Mouse (Mus musculus) megakaryocyte, adult 5-6 weeks (primary cell): ENCODE results near the gene Esr2. TPM values are rescaled to one million over a fixed set of nuclear protein-coding genes. Genes with fewer than 3 reads are reported as not detected.
"Not testable (repeated sequence)": the region's sequence is repeated elsewhere in the genome, so short reads cannot be mapped to it uniquely, and the experiment has no call there.

Experiments used
- ATAC-seq: 2 replicates; pipeline ENCODE4 v1.8.0; 2016; ENCODE audit warnings: mild to moderate bottlenecking, inconsistent platforms; ENCODE audit not compliant: poor library complexity, severe bottlenecking
- total RNA-seq, 2 experiments: library from RNA; stranded (forward) in 1 of 2; stranded (reverse) in 1 of 2; fragments of 153-499, 151-499 nt in 1 of 2; fragments of 221-1000, 200-1000 nt in 1 of 2; gene quantifications; 2 replicates each; pipeline versions ENCODE4 v1.2.3 to v1.2.4; 2015 to 2017

Gene Esr2
- total RNA-seq, 2 experiments from 2014 or later, result not detected

DNA sequence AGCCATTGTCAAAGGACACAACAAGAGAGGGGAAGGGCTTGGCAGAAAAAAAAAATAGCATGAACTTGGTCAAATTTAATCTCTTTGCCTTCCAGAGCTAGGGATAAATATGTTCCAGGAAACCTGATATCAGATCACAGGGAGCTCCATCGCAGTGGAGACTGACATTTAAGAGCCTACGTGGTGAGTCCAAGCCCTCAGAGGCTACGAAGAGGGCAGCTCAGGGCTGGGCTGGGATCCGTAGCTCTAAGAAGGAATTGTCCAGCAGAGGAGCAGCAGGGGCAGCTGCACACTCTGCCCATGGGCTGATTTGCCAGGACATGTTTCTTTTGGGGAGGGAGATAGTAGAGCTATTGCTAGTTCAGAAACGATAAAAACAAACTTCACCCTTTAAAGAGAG is 11.4 kb downstream of the Esr2 start:
- ATAC-seq, result no peak

DNA sequence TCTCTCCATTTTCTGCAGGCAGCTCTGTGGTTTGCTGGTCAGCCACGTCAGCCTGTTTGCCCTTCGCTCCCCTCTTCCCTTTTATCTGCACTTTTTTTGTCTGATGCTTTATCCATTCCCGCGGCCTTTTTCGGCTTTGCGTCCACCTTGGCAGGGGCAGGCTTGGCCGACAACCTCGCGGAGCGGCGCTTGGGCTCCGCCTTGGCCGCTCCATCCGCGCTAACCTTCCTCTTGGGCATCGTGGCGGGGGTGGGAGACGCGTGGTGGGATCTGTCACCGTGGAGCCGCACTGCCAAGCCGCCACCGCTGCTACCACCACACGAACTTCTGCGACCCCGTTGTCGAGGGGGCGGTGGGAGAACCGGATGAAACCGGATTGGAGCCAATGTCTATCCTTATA is 24.7 kb downstream of the Esr2 start:
- ATAC-seq, result not testable (repeated sequence)

GRCm38 (mm10) chr12:76136701-76137100 is 40.4 kb downstream of the Esr2 start:
- no peak for ATAC-seq

GRCm38 (mm10) chr12:76133081-76133480 is 44.0 kb downstream of the Esr2 start:
- not testable (repeated sequence) for ATAC-seq

DNA sequence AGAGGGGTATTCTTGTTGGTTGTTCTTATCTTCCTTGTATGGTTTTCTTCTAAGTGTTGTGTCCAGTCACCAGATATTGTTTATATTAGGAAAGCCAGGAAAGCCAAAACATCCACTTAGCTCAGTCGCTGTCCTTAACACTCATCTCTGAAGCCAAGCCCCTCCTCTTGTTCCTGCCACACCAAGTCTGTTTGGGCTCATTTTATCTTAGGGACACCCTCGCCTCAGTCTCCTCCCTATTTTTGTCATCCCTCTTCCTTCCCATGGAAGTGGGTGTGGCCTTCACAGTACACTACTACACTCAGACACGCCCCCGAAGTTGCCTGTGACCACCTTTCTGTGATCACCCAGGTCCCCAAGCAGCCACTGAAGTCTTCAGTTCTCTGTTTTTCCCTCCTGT is 44.5 kb downstream of the Esr2 start:
- ATAC-seq, result no peak

DNA sequence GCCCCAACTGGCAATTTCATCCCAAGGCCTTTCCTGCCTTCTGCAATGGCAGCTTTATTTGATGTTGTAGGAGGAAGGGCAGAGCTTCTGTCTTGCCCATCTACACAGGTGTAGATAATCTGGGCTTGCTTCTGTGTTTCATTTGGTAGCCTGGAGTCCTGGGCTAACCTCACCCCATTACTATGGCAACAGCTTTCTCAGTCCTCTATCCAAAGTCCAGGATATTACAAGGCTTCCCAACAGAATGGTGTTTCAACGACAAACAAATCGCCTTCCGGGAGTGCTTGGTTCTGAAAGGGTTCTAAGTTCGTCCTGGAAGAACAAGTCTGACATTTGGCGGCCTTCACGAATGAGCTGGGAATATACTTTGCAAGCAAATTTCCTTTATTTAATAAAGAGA is 46.2 kb downstream of the Esr2 start:
- no peak for ATAC-seq

GRCm38 (mm10) chr12:76130281-76130680 is 46.8 kb downstream of the Esr2 start:
- ATAC-seq, result no peak

GRCm38 (mm10) chr12:76128831-76129230 is 48.2 kb downstream of the Esr2 start:
- no peak for ATAC-seq

DNA sequence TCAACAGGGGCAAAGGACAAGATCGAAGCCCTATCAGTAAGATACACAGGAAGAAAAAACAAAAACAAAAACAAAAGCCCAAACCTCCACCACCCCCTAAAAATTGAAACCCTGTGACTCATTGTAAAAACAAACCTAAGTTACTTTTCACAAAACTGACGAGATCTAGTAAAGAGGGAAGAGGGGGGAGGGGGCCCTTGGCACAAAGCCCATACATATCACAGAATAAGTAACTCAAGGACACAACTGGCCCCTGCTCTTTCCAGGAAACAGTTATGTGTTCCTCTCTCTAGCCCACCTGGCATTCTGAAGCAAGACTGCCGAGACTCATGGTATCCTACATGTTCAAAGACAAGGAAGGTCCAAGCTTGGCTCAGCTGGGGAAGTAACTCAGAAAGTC is 48.8 kb downstream of the Esr2 start:
- no peak for ATAC-seq

- no peak for ATAC-seq
Observed at GRCm38 (mm10) chr12:76123223-76123622, 53.8 kb downstream of the Esr2 start.

GRCm38 (mm10) chr12:76117632-76118153 is 59.4 kb downstream of the Esr2 start:
- ATAC-seq, result no peak

- no peak for ATAC-seq
Observed at GRCm38 (mm10) chr12:76116577-76116976, 60.5 kb downstream of the Esr2 start.

GRCm38 (mm10) chr12:76111046-76111445 is 66.0 kb downstream of the Esr2 start:
- no peak for ATAC-seq

GRCm38 (mm10) chr12:76109646-76110405 is 67.2 kb downstream of the Esr2 start:
- no peak for ATAC-seq

DNA sequence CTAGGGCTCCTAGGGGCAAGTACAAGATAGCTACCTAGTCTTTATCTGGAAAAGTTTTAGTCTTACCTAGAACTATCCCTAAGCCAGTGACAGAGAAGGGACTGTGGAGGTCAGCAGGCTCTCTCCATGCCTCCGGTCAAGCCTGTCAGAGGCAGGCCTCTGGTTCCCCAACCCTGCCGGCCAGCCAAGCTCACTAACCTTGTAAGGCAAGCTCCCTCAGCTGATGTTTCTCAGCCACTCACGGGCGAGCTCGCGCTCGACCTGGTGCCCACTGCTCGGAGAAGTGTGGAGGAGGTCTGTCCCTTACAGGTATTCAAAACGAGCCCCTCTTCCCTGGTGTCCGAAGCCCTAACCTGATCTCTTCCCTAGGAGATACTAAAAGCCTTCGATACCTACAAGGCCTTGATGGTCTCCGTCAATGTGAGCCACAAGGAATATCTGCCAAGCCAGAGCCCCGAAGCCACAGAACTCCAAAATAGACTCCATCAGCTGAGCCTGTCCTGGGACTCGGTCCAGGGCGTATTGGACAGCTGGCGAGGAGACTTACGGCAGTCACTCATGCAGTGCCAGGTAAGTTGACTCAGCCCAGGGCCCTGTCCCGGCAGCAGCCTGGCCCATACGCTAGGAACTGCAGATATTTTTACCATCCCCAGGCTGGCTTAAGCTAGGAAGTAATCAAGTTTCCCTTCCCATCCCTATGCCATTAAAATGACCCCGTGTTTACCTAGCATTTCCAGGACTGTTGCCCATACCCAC is 72.3 kb downstream of the Esr2 start:
- no peak for ATAC-seq

GRCm38 (mm10) chr12:76102621-76103020 is 74.4 kb downstream of the Esr2 start:
- no peak for ATAC-seq

DNA sequence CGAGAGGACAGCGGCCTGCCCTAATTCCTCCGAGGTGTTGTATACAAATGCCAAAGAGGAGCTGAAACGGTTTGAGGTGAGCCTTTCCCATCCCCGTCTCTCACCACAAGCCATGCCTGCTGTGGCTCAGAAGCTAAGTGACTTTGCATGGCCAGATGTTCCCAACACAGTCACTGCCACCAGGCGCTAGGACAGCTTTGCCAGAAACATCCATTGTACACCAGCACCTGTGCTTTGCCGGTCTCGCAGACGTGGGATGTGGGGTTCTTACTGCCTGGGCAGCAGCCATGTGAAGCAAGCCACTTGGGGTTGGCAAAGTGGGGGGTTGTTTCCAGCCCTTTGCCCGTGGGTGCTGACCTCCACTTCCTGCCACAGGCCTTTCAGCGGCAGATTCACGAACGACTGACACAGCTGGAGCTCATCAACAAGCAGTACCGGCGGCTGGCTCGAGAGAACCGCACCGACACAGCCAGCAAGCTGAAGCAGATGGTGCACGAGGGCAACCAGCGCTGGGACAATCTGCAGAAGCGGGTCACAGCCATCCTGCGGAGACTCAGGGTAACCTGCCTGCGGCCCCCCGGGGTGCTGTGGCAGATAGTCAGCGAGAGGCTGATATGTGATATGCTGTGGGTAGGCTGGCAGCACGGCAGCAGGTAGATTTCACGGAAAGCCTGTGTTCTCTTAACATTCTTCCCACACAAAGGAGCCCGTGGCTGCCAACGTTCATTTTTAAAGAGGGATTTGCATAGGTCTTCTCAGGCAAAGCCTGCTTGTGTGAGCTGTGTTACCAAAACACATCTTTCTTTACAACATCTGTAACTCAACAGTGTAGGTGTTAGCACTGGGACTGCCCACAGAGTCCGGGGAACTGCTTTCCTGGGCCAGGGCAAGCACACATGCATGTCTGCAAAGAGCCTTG is 81.7 kb downstream of the Esr2 start:
- ATAC-seq, result 0 out of 2 replicates have a peak, but pooled peaks have one; percentile 30

GRCm38 (mm10) chr12:76093613-76094588 is 83.2 kb downstream of the Esr2 start:
- no peak for ATAC-seq

DNA sequence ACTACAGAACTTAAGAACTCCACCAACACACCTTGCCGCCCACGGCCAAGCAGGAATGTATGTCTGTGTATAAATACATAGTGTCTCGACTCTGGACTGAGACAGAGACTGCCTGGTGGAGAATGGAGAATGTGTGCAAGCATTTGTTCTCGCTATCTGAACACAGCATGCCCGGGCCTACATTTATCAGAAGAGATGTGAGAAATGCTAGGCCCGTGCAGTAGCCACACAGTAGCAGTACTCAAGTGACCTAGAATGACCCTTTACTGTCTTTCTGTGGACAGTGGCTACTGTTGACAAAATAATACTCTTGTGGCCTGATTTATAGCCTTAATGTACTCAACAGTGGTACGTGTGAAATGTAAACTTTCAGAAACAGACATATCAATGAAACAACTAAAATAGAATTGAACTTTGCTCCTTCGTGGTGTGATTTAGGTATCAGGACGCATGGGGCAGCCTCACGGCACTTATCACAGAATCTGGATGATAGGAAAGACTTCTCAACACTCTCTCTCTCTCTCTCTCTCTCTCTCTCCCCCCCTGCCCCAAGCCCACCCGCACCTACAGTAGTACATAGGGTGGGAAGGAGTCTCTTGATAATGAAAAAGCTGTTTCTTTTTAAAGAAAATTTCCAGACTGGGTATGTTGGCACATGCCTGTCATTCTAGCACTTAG is 84.1 kb downstream of the Esr2 start:
- no peak for ATAC-seq
